Mouse (Mus musculus): ENCODE data around the gene Ldlrad2.
"Not testable (repeated sequence)": the region's sequence is repeated elsewhere in the genome, so short reads cannot be mapped to it uniquely, and the experiment has no call there.

Gene Ldlrad2

DNA sequence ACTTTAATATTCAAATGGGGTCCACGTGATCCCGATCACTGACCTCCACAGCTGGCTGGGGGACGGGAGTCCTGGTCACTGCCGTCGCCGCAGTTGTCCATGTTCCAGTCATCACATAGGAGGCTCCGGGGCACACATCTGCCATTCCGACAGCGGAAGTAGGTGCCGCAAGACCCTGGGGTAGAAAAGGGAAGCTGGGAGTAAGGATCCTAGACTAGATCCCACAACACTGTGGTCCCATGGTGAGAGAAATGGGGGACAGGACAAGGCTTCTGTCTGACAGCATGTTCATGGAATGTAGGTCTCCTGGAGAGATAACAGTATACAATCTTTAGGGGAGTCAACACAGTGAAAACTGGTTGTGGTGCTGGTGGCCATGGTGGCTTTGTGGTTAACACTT, at the start of gene Ldlrad2:
TSS of gene Ldlrad2 (minus strand) at position 101 of the 400 bp plus-strand sequence.
- no peak for DNase-seq

DNA sequence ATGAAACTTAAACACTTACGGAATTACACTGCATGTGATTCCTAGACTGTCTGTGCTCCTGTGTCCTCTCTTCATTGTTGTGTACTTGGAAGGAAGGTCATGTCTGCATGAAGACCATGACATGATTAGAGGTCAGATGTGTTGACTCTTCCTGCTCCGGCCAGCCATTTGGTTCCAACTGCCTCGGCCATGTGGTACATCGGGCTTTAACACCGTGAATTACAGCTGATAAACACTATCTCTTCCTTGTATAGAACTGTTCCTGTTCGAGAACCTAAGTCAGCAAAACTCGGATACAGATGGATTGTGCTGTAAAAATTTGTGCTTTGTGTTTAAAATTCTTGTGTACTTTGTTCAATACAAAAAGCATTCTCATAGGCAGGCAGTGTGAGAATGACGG, 48.5 kb upstream of the Ldlrad2 start:
- DNase-seq, result no peak

DNA sequence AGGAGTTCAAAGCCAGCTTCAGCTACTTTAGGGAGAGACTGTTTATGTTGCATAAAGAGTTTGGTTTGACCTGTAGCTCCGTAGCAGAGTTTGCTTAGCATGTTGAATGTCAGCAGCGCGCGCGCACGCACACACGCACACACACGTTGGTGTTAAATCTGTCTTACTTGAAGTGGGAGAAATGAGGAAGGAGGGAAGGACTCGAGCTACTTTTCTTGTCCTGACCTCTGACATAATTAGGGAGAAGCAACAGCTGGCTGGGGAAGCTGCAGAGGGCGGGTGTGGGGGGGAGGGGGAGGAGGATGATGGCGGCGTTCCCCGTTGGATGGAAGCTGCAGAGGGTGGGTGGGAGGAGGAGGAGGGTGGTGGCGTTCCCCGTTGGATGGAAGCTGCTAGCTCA, 35.9 kb upstream of the Ldlrad2 start:
- DNase-seq, result no peak

DNA sequence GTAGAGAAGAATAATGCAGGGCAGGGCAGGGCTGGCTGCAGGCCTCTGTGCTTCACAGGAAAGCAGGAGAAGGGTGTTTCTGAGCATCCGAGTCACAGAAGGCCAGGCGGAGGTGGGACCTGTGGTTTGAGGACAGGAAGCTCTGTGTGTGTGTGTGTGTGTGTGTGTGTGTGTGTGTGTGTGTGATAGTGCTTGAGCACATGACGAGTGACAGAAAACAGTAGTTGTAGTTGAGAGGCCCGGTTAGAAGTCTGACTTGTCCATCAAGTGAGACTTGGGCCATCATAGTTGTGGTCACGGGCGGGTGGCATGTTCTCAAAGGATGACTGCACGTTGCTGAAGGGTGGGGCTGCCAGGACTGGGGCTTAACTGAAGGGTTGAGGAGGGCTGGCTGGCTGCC, 35.3 kb upstream of the Ldlrad2 start:
- peak; percentile 30 to 40 for DNase-seq

DNA sequence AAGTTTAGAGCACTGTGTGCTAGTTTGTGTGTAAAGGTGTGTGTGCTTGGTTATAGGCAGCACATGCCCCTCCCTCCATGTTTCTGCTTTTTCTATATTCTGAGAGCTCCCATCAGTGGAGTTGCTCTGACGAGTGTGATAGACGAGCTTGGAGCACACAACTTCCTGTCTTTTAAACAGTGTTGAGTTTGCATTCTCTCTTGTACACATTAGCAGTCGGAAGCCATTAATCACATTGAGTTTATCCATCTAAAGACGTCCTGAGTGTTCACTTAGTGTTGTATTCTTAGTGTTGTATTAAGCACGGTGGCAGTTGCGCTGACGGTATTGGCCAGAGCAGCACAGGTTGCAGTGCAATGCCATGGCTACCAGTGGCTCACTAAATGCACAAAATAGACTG, 34.9 kb upstream of the Ldlrad2 start:
- no peak for DNase-seq

DNA sequence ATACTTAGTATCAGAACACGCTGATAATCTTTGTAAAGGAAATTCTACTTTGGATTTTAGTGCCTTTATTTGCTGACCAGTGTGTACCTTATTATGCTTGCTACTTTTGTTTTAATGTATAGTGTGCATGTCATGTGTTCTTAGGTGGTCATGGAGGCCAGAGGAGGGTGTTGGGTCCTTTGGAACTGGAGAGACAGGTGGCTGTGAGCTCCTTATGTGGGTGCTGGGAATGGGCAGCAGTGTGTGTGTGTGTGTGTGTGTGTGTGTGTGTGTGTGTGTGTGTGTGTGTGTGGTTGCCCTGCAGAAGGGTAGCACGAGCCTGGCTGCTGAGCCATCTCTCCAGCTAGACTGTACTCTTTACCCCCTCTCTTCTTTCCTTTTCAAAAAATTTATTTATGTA, 32.7 kb upstream of the Ldlrad2 start:
- no peak for DNase-seq

DNA sequence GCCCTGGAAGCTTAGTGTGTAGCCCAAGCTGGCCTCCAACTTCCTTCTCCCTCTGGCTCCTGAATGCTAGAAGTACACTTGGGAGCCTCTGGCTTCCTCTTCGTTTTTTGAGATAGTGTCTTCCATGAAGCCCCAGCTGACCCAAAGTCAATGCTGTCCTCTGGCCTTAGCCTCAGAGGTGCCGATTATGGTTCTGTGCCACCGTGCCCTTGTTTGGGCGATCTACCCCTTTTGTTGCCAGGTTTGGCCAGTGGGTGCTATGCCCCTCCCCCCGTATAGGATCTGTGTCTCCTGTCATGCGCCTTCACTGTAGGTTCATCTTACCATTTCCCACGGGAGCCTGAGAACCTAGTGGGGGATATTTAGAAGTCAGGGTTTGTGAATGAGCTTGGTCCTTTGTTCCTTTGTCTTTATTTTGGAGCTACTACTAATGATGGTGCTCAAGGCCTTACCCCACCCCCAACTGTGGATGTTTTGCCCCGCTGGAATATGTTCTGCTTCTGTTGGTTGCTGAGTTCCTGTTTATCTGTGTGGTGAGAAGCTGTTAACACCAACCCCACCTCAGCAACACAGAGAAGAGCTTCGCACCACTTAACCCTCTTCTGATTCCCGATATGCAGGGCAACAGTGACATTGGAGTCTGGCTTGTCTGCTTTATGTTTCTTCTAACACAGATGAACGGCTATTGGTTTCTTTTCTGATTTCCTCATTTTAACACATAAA, 29.2 kb upstream of the Ldlrad2 start:
- no peak for DNase-seq

DNA sequence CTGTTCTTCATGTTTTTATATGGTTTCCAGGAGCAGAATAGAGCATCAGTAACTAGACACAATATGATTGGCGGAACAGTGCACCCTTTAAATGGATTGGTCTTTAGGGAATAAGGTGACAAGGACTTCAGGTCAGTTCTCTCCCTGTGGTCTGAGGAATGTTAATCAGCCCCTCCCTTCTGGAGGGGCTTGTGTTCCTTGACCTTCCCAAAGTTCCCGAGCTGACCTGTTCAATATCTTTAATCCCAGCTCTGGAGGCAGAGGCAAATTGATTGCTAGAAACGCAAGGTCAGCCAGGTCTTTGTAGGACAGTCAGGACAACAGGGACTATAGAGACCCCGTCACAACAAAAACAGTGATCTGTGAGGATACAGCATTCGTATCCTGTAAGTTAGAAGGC, 24.2 kb upstream of the Ldlrad2 start:
- no peak for DNase-seq

DNA sequence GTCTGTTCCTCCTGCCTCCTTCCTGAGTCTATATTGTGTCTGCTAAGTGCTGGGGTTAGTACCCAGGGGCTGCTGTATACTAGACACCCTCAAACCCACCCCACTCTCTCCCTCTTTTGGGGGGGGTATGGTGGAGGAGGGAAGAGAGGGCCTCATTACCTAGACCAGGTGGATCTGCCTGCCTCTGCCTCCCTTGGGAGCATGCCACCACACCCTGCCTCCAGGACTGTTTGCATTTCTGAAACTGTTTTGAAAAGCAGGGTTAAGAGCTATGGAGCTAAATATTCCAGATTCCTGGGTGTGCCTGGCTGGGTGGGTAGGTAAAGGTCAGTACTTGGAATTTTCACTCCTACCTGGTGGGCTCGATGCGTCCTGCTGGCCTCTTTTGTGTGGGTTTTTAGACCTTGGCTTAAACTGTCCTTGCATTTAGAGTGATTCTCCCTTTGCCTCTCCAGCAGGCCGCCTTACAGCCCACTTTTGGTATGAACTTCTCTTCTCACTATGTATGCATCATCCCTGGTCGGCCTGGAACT, 22.8 kb upstream of the Ldlrad2 start:
- no peak for DNase-seq

DNA sequence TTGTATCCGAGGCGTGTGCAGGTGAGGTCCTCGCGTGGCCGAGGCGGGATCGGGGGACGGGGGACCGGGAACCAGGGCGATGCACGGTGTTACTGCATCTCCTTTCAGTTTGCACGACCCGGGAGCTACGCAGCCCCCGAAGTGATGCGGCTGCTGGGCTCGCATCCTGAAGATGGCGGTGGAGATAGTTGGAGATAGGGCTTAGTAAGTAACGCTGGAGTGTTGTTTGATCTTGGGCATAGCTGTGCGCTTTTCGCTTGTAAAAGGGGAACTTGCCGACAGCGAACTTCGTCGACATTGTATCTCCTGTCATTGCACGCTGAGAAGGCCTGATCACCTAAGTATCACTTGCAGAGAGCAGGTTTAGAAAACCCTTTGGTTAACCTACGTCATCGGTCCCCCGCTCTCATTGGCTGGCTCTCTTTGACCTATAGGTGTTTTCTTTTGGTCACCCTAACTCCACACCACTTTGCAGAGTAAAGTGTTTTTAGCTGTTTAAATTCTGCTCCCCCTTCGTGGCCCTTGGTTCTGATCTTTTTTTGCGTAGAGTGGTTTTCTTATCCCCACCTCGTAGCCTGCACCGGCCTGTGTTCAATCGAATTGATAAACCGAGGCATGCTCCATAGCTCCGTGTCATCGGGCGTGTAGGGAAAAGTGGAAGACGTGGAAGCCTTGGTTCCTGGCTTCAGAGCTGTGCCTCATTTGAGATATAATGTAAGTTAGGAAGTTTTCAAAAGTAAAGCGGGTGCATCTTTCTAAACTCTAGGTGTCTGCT, 20.3 kb upstream of the Ldlrad2 start:
- DNase-seq, result peak in 1 of 2 experiments; percentile 46

DNA sequence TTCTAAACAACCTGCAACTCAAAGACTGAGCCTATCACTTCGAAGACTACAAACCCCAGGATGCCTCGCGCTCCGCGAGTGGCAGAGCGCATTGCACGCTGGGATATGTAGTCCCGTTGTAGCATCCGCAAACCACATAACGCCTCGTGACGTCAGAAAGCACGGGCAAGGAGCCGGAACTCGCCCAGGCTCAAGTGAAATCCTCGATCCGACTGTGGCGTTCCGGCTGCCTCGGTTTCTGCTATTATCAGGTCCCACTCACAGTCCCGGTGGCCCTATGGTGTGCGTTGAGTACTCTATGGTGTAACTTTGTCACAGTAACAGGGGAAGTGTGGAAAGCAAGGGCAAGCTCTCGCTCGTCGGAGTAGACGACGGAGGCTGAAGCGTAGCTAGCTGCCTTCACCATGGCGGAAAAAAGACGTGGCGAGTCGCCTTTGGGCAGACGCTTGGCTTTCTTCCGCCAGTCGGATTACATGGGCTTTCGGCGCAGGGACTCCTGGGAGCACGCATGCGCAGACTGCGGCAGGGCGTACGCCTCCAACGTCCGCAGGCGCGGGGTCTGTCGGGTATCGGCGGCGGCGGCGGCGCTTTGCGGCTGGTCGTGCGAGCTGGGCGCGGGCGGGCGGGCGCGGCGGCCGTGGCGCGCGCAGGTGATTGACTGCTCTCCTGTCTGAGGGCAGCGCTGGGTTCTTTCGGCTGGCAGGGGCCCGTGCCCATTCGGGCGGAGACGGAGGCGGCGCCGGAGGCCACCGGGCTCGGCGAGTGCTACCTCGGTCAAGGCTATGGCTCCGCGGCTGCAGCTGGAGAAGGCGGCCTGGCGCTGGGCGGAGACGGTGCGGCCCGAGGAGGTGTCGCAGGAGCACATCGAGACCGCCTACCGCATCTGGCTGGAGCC, 19.5 kb upstream of the Ldlrad2 start, which contains the start of gene Usp48:
TSS of gene Usp48 (plus strand) at position 155 of the 895 bp plus-strand sequence.
- DNase-seq, result peak; percentile 98 to 99

DNA sequence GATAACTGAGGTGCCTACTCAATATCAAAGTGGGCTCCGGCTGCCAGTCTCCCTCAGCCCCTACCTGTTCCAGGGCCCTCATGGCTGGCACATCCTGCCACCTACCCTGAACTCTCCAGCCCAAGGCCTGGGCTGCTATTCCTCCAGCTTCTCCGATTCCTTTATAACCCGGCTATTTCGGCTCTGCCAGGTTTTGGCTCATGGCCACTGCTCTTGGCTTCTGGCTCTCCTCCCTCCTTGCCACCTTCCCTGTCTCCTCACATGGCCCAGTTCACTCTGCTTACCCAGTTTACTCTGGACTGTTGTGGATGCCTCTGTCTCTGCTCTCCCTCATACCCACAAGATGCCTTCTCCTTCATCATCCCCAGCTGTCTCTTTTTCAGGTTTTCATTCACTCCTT, 16.6 kb upstream of the Ldlrad2 start:
- DNase-seq, result no peak

DNA sequence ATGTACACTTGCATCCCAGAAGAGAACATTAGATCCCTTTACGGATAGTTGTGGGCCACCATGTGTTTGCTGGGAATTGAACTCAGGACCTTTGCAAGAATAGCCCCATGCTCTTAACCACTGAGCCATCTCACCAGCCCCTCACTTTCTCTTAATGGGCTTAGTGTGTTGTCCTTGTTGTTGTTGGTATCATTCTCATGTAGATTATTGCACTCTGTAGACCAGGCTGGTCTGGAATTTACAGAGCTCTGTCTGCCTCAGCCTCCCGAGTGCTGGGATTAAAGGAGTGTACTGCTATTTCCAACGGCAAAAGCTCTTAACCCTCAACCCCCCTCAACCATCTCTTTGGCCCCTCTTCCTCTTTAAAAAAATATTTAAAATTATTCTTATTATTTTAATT, 15.2 kb upstream of the Ldlrad2 start:
- DNase-seq, result no peak

DNA sequence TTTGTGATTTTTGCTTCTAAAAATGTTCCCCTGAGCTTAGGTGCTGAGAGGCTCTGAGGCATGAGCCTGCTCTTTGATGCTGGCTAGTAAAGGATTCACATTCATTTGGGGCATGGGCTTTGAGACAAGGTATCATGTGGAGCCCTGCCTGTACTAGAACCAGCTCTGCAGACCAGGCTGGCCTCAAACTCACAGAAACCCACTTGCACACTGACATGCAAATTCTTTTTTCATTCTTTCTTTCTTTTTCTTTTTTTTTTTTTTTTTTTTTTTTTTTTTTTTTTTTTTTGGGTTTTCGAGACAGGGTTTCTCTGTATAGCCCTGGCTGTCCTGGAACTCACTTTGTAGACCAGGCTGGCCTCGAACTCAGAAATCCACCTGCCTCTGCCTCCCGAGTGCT, 14.7 kb upstream of the Ldlrad2 start:
- not testable (repeated sequence) for DNase-seq

DNA sequence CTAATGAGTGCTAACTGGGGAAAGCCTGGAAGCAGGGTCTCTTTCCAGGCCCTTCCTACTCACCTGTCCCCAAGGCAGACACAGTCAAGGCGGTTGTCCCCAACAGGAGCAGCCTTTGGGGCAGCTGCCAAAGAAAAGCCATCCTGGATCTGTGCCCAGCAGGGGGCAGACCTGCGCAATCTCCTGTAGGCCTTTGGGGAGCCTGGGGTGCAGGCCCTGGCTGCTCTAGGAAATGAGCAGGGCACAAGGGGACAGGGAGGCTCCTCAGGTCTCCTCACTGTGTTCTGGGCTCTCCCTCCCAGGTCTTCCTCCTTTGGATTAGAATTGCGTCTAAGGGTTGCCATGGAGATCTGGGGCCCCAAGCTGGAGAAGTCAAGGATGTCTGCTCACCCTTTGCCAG, 7.4 kb upstream of the Ldlrad2 start:
- no peak for DNase-seq

DNA sequence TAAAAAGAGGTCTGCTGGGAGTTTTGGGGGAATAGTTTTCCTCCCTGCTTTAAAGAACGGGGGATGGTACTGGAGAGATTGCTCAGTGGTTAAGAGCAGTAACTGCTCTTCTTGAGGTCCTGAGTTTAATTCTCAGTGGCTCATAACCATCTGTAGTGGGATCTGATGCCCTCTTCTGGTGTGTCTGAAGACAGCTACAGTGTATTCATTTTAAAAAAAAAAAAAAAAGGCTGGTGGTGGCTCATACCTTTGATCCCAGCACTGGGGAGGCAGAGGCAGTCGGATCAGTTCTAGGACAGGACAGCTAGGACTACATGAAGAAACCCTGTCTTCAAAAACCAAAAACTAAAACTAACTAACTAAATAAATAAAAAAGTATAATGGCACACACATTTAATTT, 5.9 kb upstream of the Ldlrad2 start:
- DNase-seq, result no peak

DNA sequence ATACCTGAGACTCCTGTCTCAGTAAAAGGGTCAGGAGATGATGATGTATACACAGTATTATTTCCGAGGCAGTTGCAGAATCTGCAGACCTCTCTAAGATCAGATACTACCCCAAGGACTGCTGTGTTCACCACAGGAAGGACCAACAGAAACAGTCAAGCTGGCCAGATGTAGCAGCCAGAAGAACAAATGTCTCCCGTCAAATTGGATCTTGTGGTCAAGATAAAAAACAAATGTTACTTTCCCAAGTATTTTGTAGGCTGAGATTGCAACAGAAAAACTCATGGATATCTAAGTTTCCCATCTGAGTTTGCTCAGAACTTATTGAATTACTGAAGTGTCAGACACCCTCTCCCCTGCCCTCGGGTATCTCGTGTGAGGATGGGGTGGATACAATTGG, 5.4 kb upstream of the Ldlrad2 start:
- no peak for DNase-seq

DNA sequence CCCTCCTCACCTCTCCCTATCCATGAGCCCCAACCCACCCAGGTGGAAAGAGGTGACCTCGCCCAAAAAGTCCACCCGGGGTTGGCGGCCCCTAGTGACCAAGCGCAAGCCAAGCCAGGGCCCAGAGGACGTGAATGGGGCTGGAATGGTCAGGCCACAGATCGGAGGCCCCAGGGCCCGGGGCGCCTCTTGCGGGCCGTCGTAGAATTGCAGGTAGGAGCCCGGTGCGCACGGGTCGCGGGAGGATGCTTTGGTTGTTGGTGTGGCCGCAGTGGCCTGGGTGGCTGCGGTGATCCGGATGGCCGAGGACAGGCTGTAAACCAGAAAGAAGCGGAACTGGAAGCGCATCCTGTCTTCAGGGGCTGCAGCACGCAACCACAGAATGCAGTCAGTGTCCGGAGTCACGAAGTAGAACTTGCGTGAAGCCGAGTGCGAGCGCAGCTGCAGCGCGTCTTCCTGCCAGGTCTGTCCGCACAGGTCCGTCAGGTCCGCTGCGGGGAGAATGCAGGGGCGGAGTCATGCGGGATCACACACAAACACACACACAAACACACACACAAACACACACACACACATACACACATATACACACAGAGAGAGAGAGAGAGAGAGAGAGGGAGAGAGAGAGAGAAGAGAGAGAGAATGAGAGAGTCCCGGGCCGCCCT, 3.9 kb upstream of the Ldlrad2 start:
- peak; percentile 32 to 36 for DNase-seq

DNA sequence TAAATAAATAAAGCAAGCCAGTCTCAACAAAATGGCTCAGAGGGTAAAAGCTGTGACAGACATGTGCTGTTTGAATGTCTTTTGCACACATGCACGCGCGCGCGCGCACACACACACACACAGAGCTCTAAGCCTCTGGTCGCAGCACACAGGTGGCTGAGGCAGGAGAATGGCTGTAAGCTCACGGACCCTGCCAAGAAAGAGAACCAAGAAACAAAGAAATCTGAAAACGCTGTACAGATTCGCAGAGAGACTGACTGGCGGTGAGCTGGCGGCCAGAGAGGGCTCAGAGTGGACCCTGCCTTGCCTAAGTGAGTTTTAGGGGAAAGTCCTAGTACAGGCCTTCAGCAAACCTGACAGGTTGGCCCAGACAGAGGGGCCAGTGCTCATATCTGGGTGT, 3.1 kb upstream of the Ldlrad2 start:
- DNase-seq, result no peak

DNA sequence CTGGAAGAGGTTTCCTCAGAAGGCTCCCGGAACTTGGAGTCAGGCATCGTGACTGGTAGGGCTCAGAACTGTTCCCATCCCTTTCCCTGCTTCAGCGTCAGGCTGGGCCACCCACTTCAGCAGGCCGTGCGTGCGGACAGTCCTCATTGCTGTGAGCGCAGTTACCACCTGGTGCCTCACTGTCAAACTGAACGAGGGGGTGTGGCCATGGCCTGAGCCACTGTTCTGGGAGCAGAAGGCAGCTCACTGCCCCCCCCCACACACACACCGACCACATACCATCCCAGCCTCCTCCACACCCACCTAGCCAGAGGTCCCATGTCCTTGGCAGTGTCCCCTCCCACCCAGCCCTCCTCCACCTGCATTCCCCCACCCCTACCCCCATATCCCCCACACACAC, 4.5 kb downstream of the Ldlrad2 start:
- no peak for DNase-seq

DNA sequence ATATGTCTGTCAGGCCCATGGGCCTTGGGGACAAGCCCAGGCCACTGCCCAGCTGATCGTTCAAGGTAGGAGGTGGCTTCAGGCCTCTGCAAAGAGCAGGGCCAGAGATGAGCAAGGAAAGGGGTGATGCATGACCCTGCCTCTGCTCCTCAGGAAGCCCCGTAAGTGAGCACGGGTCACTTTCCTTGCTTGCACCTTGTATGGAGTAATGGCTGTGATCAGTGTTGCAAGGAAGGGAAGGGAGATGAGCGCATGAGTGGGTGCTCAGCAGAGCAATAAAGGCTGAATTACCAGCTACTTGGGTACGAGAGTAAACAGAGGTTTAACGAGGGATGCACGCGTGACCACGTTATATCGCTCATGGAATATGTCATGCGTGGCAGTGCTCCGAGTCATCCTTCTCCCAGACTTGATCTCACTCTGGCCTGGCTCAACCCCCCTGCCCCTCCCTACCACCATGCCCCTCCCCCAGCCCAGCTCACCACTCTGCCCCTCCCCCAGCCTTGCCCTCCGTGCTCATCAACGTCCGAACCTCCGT, 17.6 kb downstream of the Ldlrad2 start:
- DNase-seq, result no peak

DNA sequence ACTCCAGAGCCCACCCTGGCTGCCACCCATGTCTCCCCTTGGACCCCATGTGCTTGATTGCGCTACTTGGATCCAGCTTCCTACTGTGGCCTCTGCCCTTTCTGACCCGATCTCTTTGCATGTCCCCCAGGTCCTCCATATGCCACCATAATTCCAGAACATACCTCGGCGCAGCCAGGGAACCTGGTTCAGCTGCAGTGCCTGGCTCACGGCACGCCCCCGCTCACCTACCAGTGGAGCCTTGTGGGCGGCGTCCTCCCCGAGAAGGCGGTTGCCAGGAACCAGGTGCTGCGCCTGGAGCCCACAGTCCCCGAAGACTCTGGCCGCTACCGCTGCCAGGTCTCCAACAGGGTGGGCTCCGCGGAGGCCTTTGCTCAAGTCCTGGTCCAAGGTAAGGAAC, 20.9 kb downstream of the Ldlrad2 start:
- DNase-seq, result no peak
